ENCODE assay signal across 20 mouse cellular contexts in genomic region chr17:56258812-56259211, GRCm38 (mm10). TPM values are rescaled to one million over a fixed set of nuclear protein-coding genes. Genes with fewer than 3 reads are reported as not detected.
DNase-seq lines count a peak whose midpoint lies in the region; ATAC-seq and TF ChIP-seq lines count a peak whose summit lies in the region.
"Not testable (repeated sequence)": the region's sequence is repeated elsewhere in the genome, so short reads cannot be mapped to it uniquely, and the experiment has no call there.
"Had no signal": no experiment of that assay in that cellular context is flagged by ENCODE, and none has a peak within 500 bp of the region (broad histone marks: within the 10 kb centered on the region; RNA-seq: fewer than 3 reads in every experiment).

No protein-coding gene starts in this region.

- ATAC-seq in forebrain, embryonic 13.5 days; heart, embryonic 14.5 days (ENCODE audit: insufficient number of reproducible peaks, insufficient read depth, low FRiP score, low read depth); intestine, embryonic 14.5 days (replicated peaks; ENCODE audit: low FRiP score, low TSS enrichment, low read depth); liver, embryonic 15.5 days (ENCODE audit: insufficient read depth); midbrain, embryonic 14.5 days (ENCODE audit: low FRiP score, low TSS enrichment); stomach, embryonic 16.5 days (ENCODE audit: insufficient read depth, low FRiP score): not testable (repeated sequence)

- intact Hi-C loops in left cerebral cortex, adult 2 months (cut with DNase I): not testable (repeated sequence)

- H3K9me3 ChIP-seq in MEL (replicated peaks; ENCODE audit: insufficient read depth, low read length); forebrain, embryonic 13.5 days (replicated peaks); heart, embryonic 14.5 days (ENCODE audit: control insufficient read depth, low read length); intestine, embryonic 14.5 days (ENCODE audit: control insufficient read depth, low read length); liver, embryonic 15.5 days (replicated peaks); midbrain, embryonic 14.5 days (ENCODE audit: control insufficient read depth, low read length); stomach, embryonic 16.5 days (replicated peaks; ENCODE audit: control insufficient read depth, low read length): not testable (repeated sequence)

- H3K4me1 ChIP-seq in MEL (ENCODE audit: control insufficient read depth in 1 of 2, insufficient read depth in 2 of 2, low read length in 2 of 2): peaks cover 0 to 38% of the 10 kb centered on the region in 2 experiments; a peak in 2 of 4 replicates
- peaks cover 54% of the 10 kb centered on the region for H3K4me1 ChIP-seq in forebrain, embryonic 13.5 days
- H3K4me1 ChIP-seq in heart, embryonic 14.5 days (ENCODE audit: control insufficient read depth in 2 of 2, insufficient read depth in 2 of 2, low read length in 2 of 2): peaks cover 44 to 58% of the 10 kb centered on the region in 2 experiments
- peaks cover 14% of the 10 kb centered on the region for H3K4me1 ChIP-seq in intestine, embryonic 14.5 days (replicated peaks; ENCODE audit: control insufficient read depth, insufficient read depth, low read length)
- peaks cover 57% of the 10 kb centered on the region for H3K4me1 ChIP-seq in liver, embryonic 15.5 days (replicated peaks)
- H3K4me1 ChIP-seq in midbrain, embryonic 14.5 days (ENCODE audit: control insufficient read depth, insufficient read depth, low read length): peaks cover 17% of the 10 kb centered on the region
- peaks cover 35% of the 10 kb centered on the region for H3K4me1 ChIP-seq in stomach, embryonic 16.5 days (ENCODE audit: control insufficient read depth, insufficient read depth, low read length)

- DNase-seq in MEL (ENCODE audit: low read depth, low spot score); intestine, embryonic 14.5 days (ENCODE audit: low spot score); left cerebral cortex, adult 2 months (ENCODE audit: extremely low spot score in 1 of 2, low spot score in 2 of 2); midbrain, embryonic 14.5 days: not testable (repeated sequence)

- TF ChIP-seq RAD21 in MEL (IDR thresholded peaks at IDR 0.05; ENCODE audit: low read depth, low read length): not testable (repeated sequence)

- not testable (repeated sequence) for H3K27ac ChIP-seq in MEL (ENCODE audit: control insufficient read depth, low read depth, low read length); forebrain, embryonic 13.5 days; heart, embryonic 14.5 days (replicated peaks in 1 of 2; ENCODE audit: control insufficient read depth in 1 of 2, insufficient read depth in 1 of 2, low read depth in 2 of 2, low read length in 2 of 2); intestine, embryonic 14.5 days (ENCODE audit: low read depth); left cerebral cortex, adult 2 months; liver, embryonic 15.5 days (replicated peaks); midbrain, embryonic 14.5 days (replicated peaks; ENCODE audit: low read depth, low read length); stomach, embryonic 16.5 days (ENCODE audit: low read length)

- 84% methylated on average over 2 of the region's 2 CpGs for WGBS in forebrain, embryonic 13.5 days
- WGBS in heart, embryonic 14.5 days: 55% methylated on average over 2 of the region's 2 CpGs
- WGBS in intestine, embryonic 14.5 days: 62% methylated on average over 2 of the region's 2 CpGs
- WGBS in liver, embryonic 15.5 days (ENCODE audit: insufficient replicate concordance): 56% methylated on average over 2 of the region's 2 CpGs
- WGBS in midbrain, embryonic 14.5 days: 79% methylated on average over 2 of the region's 2 CpGs
- 53% methylated on average over 2 of the region's 2 CpGs for WGBS in stomach, embryonic 16.5 days

- H3K36me3 ChIP-seq in MEL (ENCODE audit: control insufficient read depth in 1 of 2, insufficient read depth in 2 of 2, low read length in 2 of 2): peaks cover 0 to 28% of the 10 kb centered on the region in 2 experiments; a peak in 3 of 4 replicates
- peaks cover 58% of the 10 kb centered on the region for H3K36me3 ChIP-seq in forebrain, embryonic 13.5 days (ENCODE audit: poor library complexity, severe bottlenecking)
- H3K36me3 ChIP-seq in heart, embryonic 14.5 days (ENCODE audit: control insufficient read depth, insufficient read depth, low read length): peaks cover 52% of the 10 kb centered on the region
- peaks cover 47% of the 10 kb centered on the region for H3K36me3 ChIP-seq in intestine, embryonic 14.5 days (ENCODE audit: control insufficient read depth, insufficient read depth, low read length)
- peaks cover 56% of the 10 kb centered on the region for H3K36me3 ChIP-seq in liver, embryonic 15.5 days (replicated peaks)
- H3K36me3 ChIP-seq in midbrain, embryonic 14.5 days (ENCODE audit: control insufficient read depth, insufficient read depth, low read length): peaks cover 53% of the 10 kb centered on the region
- H3K36me3 ChIP-seq in stomach, embryonic 16.5 days (ENCODE audit: control insufficient read depth, insufficient read depth, low read length): not testable (repeated sequence)

- H3K4me2 ChIP-seq in forebrain, embryonic 13.5 days: 0 out of 2 replicates have a peak overlapping the region, but pooled peaks have one; percentile 8
- peak overlapping the region; percentile 44 for H3K4me2 ChIP-seq in heart, embryonic 14.5 days (ENCODE audit: low read length)
- H3K4me2 ChIP-seq in intestine, embryonic 14.5 days (ENCODE audit: low read length): peak overlapping the region; percentile 11; the same call in 1 of the 2 replicates
- H3K4me2 ChIP-seq in liver, embryonic 15.5 days: peak overlapping the region; percentile 96
- H3K4me2 ChIP-seq in midbrain, embryonic 14.5 days (ENCODE audit: low read length): peak overlapping the region; percentile 22
- peak overlapping the region; percentile 2; the same call in 1 of the 2 replicates for H3K4me2 ChIP-seq in stomach, embryonic 16.5 days (ENCODE audit: low read depth, low read length)

- TF ChIP-seq POLR2A in MEL (IDR thresholded peaks at IDR 0.05; ENCODE audit: control insufficient read depth in 1 of 2, insufficient read depth in 1 of 2, low read depth in 1 of 2, low read length in 2 of 2, poor library complexity in 1 of 2): not testable (repeated sequence)

- peaks cover 48% of the 10 kb centered on the region for H3K79me2 ChIP-seq in MEL (ENCODE audit: control insufficient read depth, insufficient read depth, low read length, poor library complexity)

- TF ChIP-seq EP300 in MEL (IDR thresholded peaks at IDR 0.05; ENCODE audit: low read depth in 1 of 2, low read length in 2 of 2): not testable (repeated sequence)

- TF ChIP-seq CTCF in MEL (IDR thresholded peaks at IDR 0.05 in 2 of 3, conservative IDR thresholded peaks at IDR 0.05 in 1 of 3; ENCODE audit: control insufficient read depth in 1 of 3, insufficient read depth in 1 of 3, low read depth in 2 of 3, low read length in 3 of 3, poor library complexity in 1 of 3, severe bottlenecking in 1 of 3); left cerebral cortex, adult 2 months (IDR thresholded peaks at IDR 0.05): not testable (repeated sequence)

- not testable (repeated sequence) for H3K27me3 ChIP-seq in MEL (ENCODE audit: control insufficient read depth in 1 of 2, insufficient read depth in 2 of 2, low read length in 2 of 2); forebrain, embryonic 13.5 days; heart, embryonic 14.5 days (ENCODE audit: control insufficient read depth, insufficient read depth, low read length); intestine, embryonic 14.5 days (replicated peaks; ENCODE audit: control insufficient read depth, insufficient read depth, low read length); liver, embryonic 15.5 days; midbrain, embryonic 14.5 days (ENCODE audit: control insufficient read depth, insufficient read depth, low read length); stomach, embryonic 16.5 days (ENCODE audit: control insufficient read depth, insufficient read depth, low read length)

- H3K4me3 ChIP-seq in MEL (ENCODE audit: control insufficient read depth in 1 of 2, insufficient read depth in 1 of 2, low read depth in 2 of 2, low read length in 2 of 2): peak overlapping the region; percentile 11 to 20; a peak in 3 of 4 replicates
- H3K4me3 ChIP-seq in forebrain, embryonic 13.5 days; intestine, embryonic 14.5 days (ENCODE audit: low read depth, low read length); midbrain, embryonic 14.5 days (replicated peaks; ENCODE audit: low read depth, low read length); stomach, embryonic 16.5 days (replicated peaks; ENCODE audit: low read length): not testable (repeated sequence)
- H3K4me3 ChIP-seq in heart, embryonic 14.5 days (ENCODE audit: control insufficient read depth in 1 of 2, insufficient read depth in 1 of 2, low read depth in 1 of 2, low read length in 2 of 2): peak overlapping the region in 1 of 2 experiments; percentile 11; a peak in 1 of 4 replicates
- H3K4me3 ChIP-seq in left cerebral cortex, adult 2 months: peak overlapping the region; percentile 90
- H3K4me3 ChIP-seq in liver, embryonic 15.5 days (replicated peaks): 0 out of 2 replicates have a peak overlapping the region, but pooled peaks have one; percentile 5

- peak overlapping the region; percentile 42 for H3K9ac ChIP-seq in MEL (ENCODE audit: control insufficient read depth, low read depth, low read length, poor library complexity, severe bottlenecking)
- H3K9ac ChIP-seq in forebrain, embryonic 13.5 days: peak overlapping the region; percentile 30; the same call in 1 of the 2 replicates
- H3K9ac ChIP-seq in heart, embryonic 14.5 days (ENCODE audit: low read length): peak overlapping the region; percentile 3; the same call in 1 of the 2 replicates
- not testable (repeated sequence) for H3K9ac ChIP-seq in intestine, embryonic 14.5 days (ENCODE audit: low read length); liver, embryonic 15.5 days; midbrain, embryonic 14.5 days (replicated peaks; ENCODE audit: low read length)
- H3K9ac ChIP-seq in stomach, embryonic 16.5 days (ENCODE audit: low read length): 0 out of 2 replicates have a peak overlapping the region, but pooled peaks have one; percentile 29

RNA-seq across cellular contexts. Expression of gene Fem1a, which starts 2.2 kb away (rescaled TPM):
- total RNA-seq in MEL (2012; rRNA removed): 16.2 and 21.5 TPM in 2 replicates
- 10 to 100 TPM in 1 of 2 experiments, not detected in 1; 17.1 TPM for polyA plus RNA-seq in MEL (2012; ENCODE audit: insufficient read depth in 1 of 2, insufficient read length in 2 of 2, low read depth in 1 of 2, low replicate concordance in 2 of 2, missing spikeins in 1 of 2)
- polyA plus RNA-seq in forebrain, embryonic 13.5 days (2015; fragmentation: Nextera tagmentation; extraction: Ambion mirVana): 16.5 and 19.3 TPM in 2 replicates
- 23.6 and 25.9 TPM in 2 replicates for polyA plus RNA-seq in heart, embryonic 14.5 days (2014; fragmentation: Nextera tagmentation; extraction: Ambion mirVana)
- 15.3 and 16.1 TPM in 2 replicates for polyA plus RNA-seq in intestine, embryonic 14.5 days (2014; fragmentation: Nextera tagmentation; extraction: Ambion mirVana)
- 10 to 100 TPM; 31.8 to 34.6 TPM for total RNA-seq in left cerebral cortex, adult 2 months (2021)
- 5.7 and 6.4 TPM in 2 replicates for polyA plus RNA-seq in liver, embryonic 15.5 days (2015; fragmentation: Nextera tagmentation; extraction: Ambion mirVana)
- 16.9 and 21.4 TPM in 2 replicates for polyA plus RNA-seq in midbrain, embryonic 14.5 days (2014; fragmentation: Nextera tagmentation; extraction: Ambion mirVana)
- 12.3 and 12.9 TPM in 2 replicates for polyA plus RNA-seq in stomach, embryonic 16.5 days (2015; fragmentation: Nextera tagmentation; extraction: Ambion mirVana)

RNA-seq across cellular contexts. Expression of gene Ticam1, which starts 17.8 kb away (rescaled TPM):
- 3.5 and 4.6 TPM in 2 replicates for total RNA-seq in MEL (2012; rRNA removed)
- 1 to 10 TPM in 1 of 2 experiments, not detected in 1; 8.7 TPM for polyA plus RNA-seq in MEL (2012; ENCODE audit: insufficient read depth in 1 of 2, insufficient read length in 2 of 2, low read depth in 1 of 2, low replicate concordance in 2 of 2, missing spikeins in 1 of 2)
- 1.4 and 1.6 TPM in 2 replicates for polyA plus RNA-seq in forebrain, embryonic 13.5 days (2015; fragmentation: Nextera tagmentation; extraction: Ambion mirVana)
- polyA plus RNA-seq in heart, embryonic 14.5 days (2014; fragmentation: Nextera tagmentation; extraction: Ambion mirVana): 9.2 and 9.3 TPM in 2 replicates
- 7.1 and 11.3 TPM in 2 replicates for polyA plus RNA-seq in intestine, embryonic 14.5 days (2014; fragmentation: Nextera tagmentation; extraction: Ambion mirVana)
- 1 to 10 TPM; 6.9 to 7.2 TPM for total RNA-seq in left cerebral cortex, adult 2 months (2021)
- polyA plus RNA-seq in liver, embryonic 15.5 days (2015; fragmentation: Nextera tagmentation; extraction: Ambion mirVana): 3.2 and 3.7 TPM in 2 replicates
- polyA plus RNA-seq in midbrain, embryonic 14.5 days (2014; fragmentation: Nextera tagmentation; extraction: Ambion mirVana): 0.78 and 1.6 TPM in 2 replicates
- 7.6 and 9.6 TPM in 2 replicates for polyA plus RNA-seq in stomach, embryonic 16.5 days (2015; fragmentation: Nextera tagmentation; extraction: Ambion mirVana)

RNA-seq across cellular contexts. Expression of gene Plin3, which starts 33.9 kb away (rescaled TPM):
- 6.6 and 7.6 TPM in 2 replicates for total RNA-seq in MEL (2012; rRNA removed)
- 10 to 100 TPM in 1 of 2 experiments, not detected in 1; 13.1 TPM for polyA plus RNA-seq in MEL (2012; ENCODE audit: insufficient read depth in 1 of 2, insufficient read length in 2 of 2, low read depth in 1 of 2, low replicate concordance in 2 of 2, missing spikeins in 1 of 2)
- 18.3 and 21.8 TPM in 2 replicates for polyA plus RNA-seq in forebrain, embryonic 13.5 days (2015; fragmentation: Nextera tagmentation; extraction: Ambion mirVana)
- 66.4 and 70.9 TPM in 2 replicates for polyA plus RNA-seq in heart, embryonic 14.5 days (2014; fragmentation: Nextera tagmentation; extraction: Ambion mirVana)
- 88.2 and 95.1 TPM in 2 replicates for polyA plus RNA-seq in intestine, embryonic 14.5 days (2014; fragmentation: Nextera tagmentation; extraction: Ambion mirVana)
- total RNA-seq in left cerebral cortex, adult 2 months (2021): 10 to 100 TPM in 1 of 2 experiments, 1 to 10 TPM in 1; 7.7 to 11.4 TPM
- 33.3 and 36.0 TPM in 2 replicates for polyA plus RNA-seq in liver, embryonic 15.5 days (2015; fragmentation: Nextera tagmentation; extraction: Ambion mirVana)
- polyA plus RNA-seq in midbrain, embryonic 14.5 days (2014; fragmentation: Nextera tagmentation; extraction: Ambion mirVana): 6.4 and 11.6 TPM in 2 replicates
- 103 and 123 TPM in 2 replicates for polyA plus RNA-seq in stomach, embryonic 16.5 days (2015; fragmentation: Nextera tagmentation; extraction: Ambion mirVana)

RNA-seq across cellular contexts. Expression of gene Dpp9, which starts 40.1 kb away (rescaled TPM):
- total RNA-seq in MEL (2012; rRNA removed): 34.3 and 36.3 TPM in 2 replicates
- polyA plus RNA-seq in MEL (2012; ENCODE audit: insufficient read depth in 1 of 2, insufficient read length in 2 of 2, low read depth in 1 of 2, low replicate concordance in 2 of 2, missing spikeins in 1 of 2): 10 to 100 TPM in 1 of 2 experiments, not detected in 1; 67.2 TPM
- 32.5 and 33.0 TPM in 2 replicates for polyA plus RNA-seq in forebrain, embryonic 13.5 days (2015; fragmentation: Nextera tagmentation; extraction: Ambion mirVana)
- polyA plus RNA-seq in heart, embryonic 14.5 days (2014; fragmentation: Nextera tagmentation; extraction: Ambion mirVana): 18.9 and 19.5 TPM in 2 replicates
- polyA plus RNA-seq in intestine, embryonic 14.5 days (2014; fragmentation: Nextera tagmentation; extraction: Ambion mirVana): 35.4 and 36.2 TPM in 2 replicates
- total RNA-seq in left cerebral cortex, adult 2 months (2021): 10 to 100 TPM; 70.7 to 74.1 TPM
- polyA plus RNA-seq in liver, embryonic 15.5 days (2015; fragmentation: Nextera tagmentation; extraction: Ambion mirVana): 19.6 and 22.9 TPM in 2 replicates
- polyA plus RNA-seq in midbrain, embryonic 14.5 days (2014; fragmentation: Nextera tagmentation; extraction: Ambion mirVana): 22.3 and 26.7 TPM in 2 replicates
- polyA plus RNA-seq in stomach, embryonic 16.5 days (2015; fragmentation: Nextera tagmentation; extraction: Ambion mirVana): 32.6 and 37.4 TPM in 2 replicates

RNA-seq across cellular contexts. Expression of gene Arrdc5, which starts 41.3 kb away (rescaled TPM):
- total RNA-seq in MEL (2012; rRNA removed): not detected in 2 replicates
- polyA plus RNA-seq in MEL (2012; ENCODE audit: insufficient read depth in 1 of 2, insufficient read length in 2 of 2, low read depth in 1 of 2, low replicate concordance in 2 of 2, missing spikeins in 1 of 2): not detected
- polyA plus RNA-seq in forebrain, embryonic 13.5 days (2015; fragmentation: Nextera tagmentation; extraction: Ambion mirVana): not detected in 2 replicates
- polyA plus RNA-seq in heart, embryonic 14.5 days (2014; fragmentation: Nextera tagmentation; extraction: Ambion mirVana): not detected in 2 replicates
- 0.17 TPM in 1 of 2 replicates, not detected in the other for polyA plus RNA-seq in intestine, embryonic 14.5 days (2014; fragmentation: Nextera tagmentation; extraction: Ambion mirVana)
- not detected for total RNA-seq in left cerebral cortex, adult 2 months (2021)
- polyA plus RNA-seq in liver, embryonic 15.5 days (2015; fragmentation: Nextera tagmentation; extraction: Ambion mirVana): not detected in 2 replicates
- not detected in 2 replicates for polyA plus RNA-seq in midbrain, embryonic 14.5 days (2014; fragmentation: Nextera tagmentation; extraction: Ambion mirVana)
- not detected in 2 replicates for polyA plus RNA-seq in stomach, embryonic 16.5 days (2015; fragmentation: Nextera tagmentation; extraction: Ambion mirVana)
- total RNA-seq: adrenal gland, postnatal 25 days; gastrocnemius, postnatal 25 days; layer of hippocampus, postnatal 14 days; left cerebral cortex, postnatal 14 days; liver, adult 2 months had no signal
- polyA plus RNA-seq: cerebellum, adult 2 months; forebrain, embryonic 11.5 days; heart, embryonic 10.5 days; hindbrain, embryonic 11.5 days; kidney, adult 2 months; liver, adult 2 months; thymus, adult 2 months; urinary bladder, adult 2 months had no signal

Comparison
In these comparisons a context has a peak if more than half of its experiments do, and no peak if none do; other contexts are left out.
1. H3K4me2 ChIP-seq: peak in every context shown above with its lines; median percentile 96 in liver, embryonic 15.5 days; 44 in heart, embryonic 14.5 days; 22 in midbrain, embryonic 14.5 days; 11 in intestine, embryonic 14.5 days; 8 in forebrain, embryonic 13.5 days; 2 in stomach, embryonic 16.5 days.